Mouse (Mus musculus) liver, embryonic 15.5 days (tissue): ENCODE measurements around the gene Rcan3. TPM values are rescaled to one million over a fixed set of nuclear protein-coding genes. Genes with fewer than 3 reads are reported as not detected.

Experiments
- microRNA counts: library from miRNA; unstranded; fragments of <30 nt; microRNA quantifications from one replicate; lab custom pipeline; 2016
- microRNA-seq: library from miRNA; unstranded; fragments of <30 nt; microRNA quantifications from one replicate; pipeline ENCODE4, GENCODE M21; 2016
- polyA plus RNA-seq: library from polyadenylated mRNA; unstranded; fragments of >200 nt; fragmentation: Nextera tagmentation; extraction: Ambion mirVana; gene quantifications from 2 replicates; pipeline ENCODE4 v1.2.1, GENCODE M21; 2015

The Rcan3 gene
- polyA plus RNA-seq, 1 experiment from 2014 or later, result 3.4 TPM

MicroRNAs within 50 kb of the gene (microRNA counts, 519-probe panel; counts per million panel counts)
- 1,558 counts per million, percentile 10 among the panel's probes with 10 or more counts for microRNA mmu-miR-700 (lab: Ali Mortazavi, UCI)

Small RNAs within 50 kb of the gene (microRNA-seq; reads per million reads assigned to microRNA genes)
- gene Mir700, result 164 reads per million, percentile 58 among the genes with 10 or more reads in this experiment

Other genes starting within 250 kb of the Rcan3 start
- gene Clic4, start 161.0 kb downstream of the Rcan3 start, polyA plus RNA-seq, result 110 and 120 TPM in 2 replicates
- 86.1 and 108 TPM in 2 replicates for gene Srrm1, start 80.5 kb downstream of the Rcan3 start, polyA plus RNA-seq
- gene Ncmap, start 35.6 kb downstream of the Rcan3 start, polyA plus RNA-seq, result 0.12 TPM in 1 of 2 replicates, not detected in the other
- gene Stpg1, start 60.9 kb upstream of the Rcan3 start, polyA plus RNA-seq, result not detected in 2 replicates
- gene Nipal3, start 61.2 kb upstream of the Rcan3 start, polyA plus RNA-seq, result 3.1 and 3.9 TPM in 2 replicates
- gene Grhl3, start 139.8 kb upstream of the Rcan3 start, polyA plus RNA-seq, result 0.41 and 0.46 TPM in 2 replicates